Mouse (Mus musculus) lung, embryonic 14.5 days (tissue): Measurements from ENCODE around the gene Myadm. TPM values are rescaled to one million over a fixed set of nuclear protein-coding genes. Genes with fewer than 3 reads are reported as not detected.
"Not testable (repeated sequence)": the region's sequence is repeated elsewhere in the genome, so short reads cannot be mapped to it uniquely, and the experiment has no call there.

ENCODE experiments used
- ATAC-seq: fragments of 200-750 bp; cut with Nextera tagmentation; 2 replicates; pipeline ENCODE4 v1.8.0; 2017; ENCODE audit warnings: mild to moderate bottlenecking, moderate TSS enrichment, moderate library complexity; ENCODE audit not compliant: insufficient read depth
- DNase-seq: peaks from one replicate; pipeline ENCODE4 v3.0.0-alpha.2; 2015
- H3K27ac ChIP-seq: fragments of 300-500 bp; sonication (generic); 2 replicates; pipeline ENCODE4 v1.5.1; 2014; ENCODE audit warnings: low read depth, mild to moderate bottlenecking, moderate library complexity
- H3K27me3 ChIP-seq: fragments of 300-500 bp; sonication (generic); 2 replicates; pipeline ENCODE4 v1.6.1; 2014; ENCODE audit warnings: low read length, control low read depth; ENCODE audit not compliant: insufficient read depth
- H3K36me3 ChIP-seq: fragments of 300-500 bp; sonication (generic); 2 replicates; pipeline ENCODE4 v1.6.1; 2014; ENCODE audit warnings: control low read depth; ENCODE audit not compliant: insufficient read depth
- H3K4me1 ChIP-seq: fragments of 300-500 bp; sonication (generic); 2 replicates; pipeline ENCODE4 v1.6.1; 2014; ENCODE audit warnings: antibody characterized with exemption, control low read depth; ENCODE audit not compliant: insufficient read depth
- H3K4me2 ChIP-seq: fragments of 300-500 bp; sonication (generic); 2 replicates; pipeline ENCODE4 v1.6.1; 2014; ENCODE audit warnings: mild to moderate bottlenecking
- H3K4me3 ChIP-seq: fragments of 300-500 bp; sonication (generic); 2 replicates; pipeline ENCODE4 v1.5.1; 2014; ENCODE audit warnings: low read depth, low read length
- H3K9ac ChIP-seq: fragments of 300-500 bp; sonication (generic); 2 replicates; pipeline ENCODE4 v1.6.1; 2014
- H3K9me3 ChIP-seq: fragments of 300-500 bp; sonication (generic); 2 replicates; pipeline ENCODE4 v1.6.1; 2016; ENCODE audit warnings: low read depth, low read length, control low read depth
- CTCF ChIP-seq: IDR thresholded peaks from 2 replicates; pipeline ENCODE4 v1.5.1; 2016; ENCODE audit warnings: antibody characterized with exemption, low read depth
- WGBS: fragments of 180-500 bp; shearing (Covaris S2); extraction: QIAGEN DNeasy Blood & Tissue Kit; methylation state at CpG from one replicate; pipeline ENCODE4 v1.1.7; 2014; 5-methylcytosine and 5-hydroxymethylcytosine counted together
- polyA plus RNA-seq: library from polyadenylated mRNA; unstranded; fragments of >200 nt; fragmentation: Nextera tagmentation; extraction: Ambion mirVana; gene quantifications from 2 replicates; pipeline ENCODE4 v1.2.1, GENCODE M21; 2014

Myadm gene
- polyA plus RNA-seq, 1 experiment from 2014 or later: 138 TPM

DNA sequence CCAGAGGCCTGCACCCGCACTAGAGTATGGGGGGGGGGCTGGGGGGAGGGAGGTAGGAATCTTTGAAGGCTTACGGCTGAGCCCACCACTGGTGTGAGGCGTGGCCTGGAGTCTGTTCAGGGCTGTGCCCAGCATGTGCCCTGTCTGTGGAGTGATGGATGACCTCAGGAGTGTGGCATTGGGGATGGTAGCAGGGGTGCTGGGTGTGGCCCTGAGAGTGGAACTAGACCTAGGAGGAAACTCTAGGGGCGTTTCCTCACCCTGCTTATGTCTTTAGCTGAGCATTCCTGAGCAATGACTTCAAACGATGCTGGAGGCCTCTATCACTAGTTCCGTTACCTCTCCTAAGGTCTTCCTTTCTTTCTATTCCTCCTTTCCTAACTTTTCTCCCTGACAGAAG is 2.3 kb downstream of the Myadm start:
- Histone ChIP-seq H3K4me1 (peaks cover 7% of the 10 kb centered on the region; the same call in 1 of the 2 replicates), H3K27ac (peak overlapping the region; percentile 94), H3K36me3 (peaks cover 23% of the 10 kb centered on the region), H3K4me3 (peak overlapping the region; percentile 52), H3K9me3 (no peaks in the 10 kb centered on the region), H3K9ac (peak overlapping the region; percentile 64), H3K27me3 (no peaks in the 10 kb centered on the region), H3K4me2 (peak overlapping the region; percentile 76)
- ATAC-seq: peak; percentile 3; the same call in 1 of the 2 replicates
- WGBS: 17% methylated on average over 6 of the region's 6 CpGs
- DNase-seq: peak; percentile 60
- no peak for TF ChIP-seq CTCF

DNA sequence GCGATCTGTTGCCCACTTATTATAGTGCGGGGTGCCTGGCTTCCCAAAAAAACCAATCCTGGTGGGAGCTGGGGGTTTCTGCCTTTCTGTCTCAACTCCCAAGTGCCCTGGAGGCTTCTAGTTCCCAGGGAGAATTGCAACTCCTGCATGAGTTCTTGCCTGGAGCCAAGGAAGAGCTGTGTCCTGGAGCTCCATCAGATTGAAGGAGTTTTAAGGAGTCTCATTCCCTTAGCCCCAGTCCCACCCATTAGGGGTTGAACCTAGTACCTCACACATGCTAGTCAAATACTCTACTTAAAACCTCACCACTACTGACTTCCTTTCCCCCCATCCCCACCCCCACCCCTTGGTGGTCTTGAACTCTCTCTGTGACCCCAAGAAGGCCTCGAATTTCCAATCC is 2.9 kb downstream of the Myadm start:
- H3K9me3 ChIP-seq: no peaks in the 10 kb centered on the region
- TF ChIP-seq CTCF: no peak
- H3K27me3 ChIP-seq: no peaks in the 10 kb centered on the region
- peak overlapping the region; percentile 76 for H3K4me2 ChIP-seq
- peaks cover 29% of the 10 kb centered on the region for H3K36me3 ChIP-seq
- peak overlapping the region; percentile 94 for H3K27ac ChIP-seq
- ATAC-seq (no peak), DNase-seq (no peak)
- no peak overlapping the region for H3K9ac ChIP-seq
- 50% methylated on average over 3 of the region's 3 CpGs for WGBS
- 0 out of 2 replicates have a peak, but pooled peaks cover 3% of the 10 kb centered on the region for H3K4me1 ChIP-seq
- peak overlapping the region; percentile 52 for H3K4me3 ChIP-seq

DNA sequence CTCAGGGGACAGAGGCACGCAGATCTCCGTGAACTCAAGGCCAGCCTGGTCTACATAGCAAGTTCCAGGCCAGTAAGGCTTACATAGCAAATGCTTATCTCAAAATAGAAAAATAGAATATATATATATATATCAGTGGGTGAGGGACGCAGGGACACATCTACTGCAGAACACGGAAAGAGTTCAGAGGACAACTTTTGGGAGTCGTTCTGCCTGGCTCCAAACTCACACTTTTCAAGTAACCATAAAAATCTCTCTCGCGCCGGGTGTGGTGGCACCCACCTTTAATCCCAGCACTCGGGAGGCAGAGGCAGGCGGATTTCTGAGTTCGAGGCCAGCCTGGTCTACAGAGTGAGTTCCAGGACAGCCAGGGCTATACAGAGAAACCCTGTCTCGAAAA is 3.4 kb downstream of the Myadm start:
- peak overlapping the region; percentile 94 for H3K27ac ChIP-seq
- not testable (repeated sequence) for H3K9me3 ChIP-seq, H3K27me3 ChIP-seq, H3K9ac ChIP-seq, H3K4me1 ChIP-seq, ATAC-seq, DNase-seq
- H3K4me2 ChIP-seq: peak overlapping the region; percentile 76
- WGBS: 54% methylated on average over 12 of the region's 12 CpGs
- peaks cover 34% of the 10 kb centered on the region for H3K36me3 ChIP-seq
- peak overlapping the region; percentile 52 for H3K4me3 ChIP-seq

DNA sequence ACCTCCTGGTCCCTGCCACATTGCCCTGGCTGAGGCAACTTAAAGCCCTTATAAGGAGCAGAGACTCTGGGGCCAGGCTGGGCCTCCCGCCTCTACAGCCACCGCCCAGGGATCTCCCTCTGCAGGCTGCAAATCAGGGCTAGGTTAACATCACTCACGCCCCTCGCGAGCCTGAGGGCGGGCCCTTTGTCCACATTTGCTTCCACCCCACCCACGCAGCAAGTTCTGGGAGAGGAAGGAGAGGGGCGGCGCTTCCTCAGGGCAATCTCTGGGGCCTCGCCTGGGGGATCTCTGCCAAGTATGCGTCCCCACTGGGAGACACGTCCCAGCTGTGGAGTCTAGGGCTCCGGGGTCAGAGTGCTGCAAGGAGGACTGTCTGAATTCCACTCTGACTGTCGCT is 3.9 kb downstream of the Myadm start:
- no peaks in the 10 kb centered on the region for H3K27me3 ChIP-seq
- ATAC-seq (peak; percentile 90), DNase-seq (peak; percentile 97)
- peak overlapping the region; percentile 76 for H3K4me2 ChIP-seq
- 0% methylated on average over 14 of the region's 14 CpGs for WGBS
- H3K4me1 ChIP-seq: 0 out of 2 replicates have a peak, but pooled peaks cover 4% of the 10 kb centered on the region
- no peaks in the 10 kb centered on the region for H3K9me3 ChIP-seq
- H3K4me3 ChIP-seq: peak overlapping the region; percentile 52
- TF ChIP-seq CTCF: peak; percentile 32; the same call in 1 of the 2 replicates
- H3K9ac ChIP-seq: peak overlapping the region; percentile 56
- peaks cover 39% of the 10 kb centered on the region for H3K36me3 ChIP-seq
- H3K27ac ChIP-seq: peak overlapping the region; percentile 94

DNA sequence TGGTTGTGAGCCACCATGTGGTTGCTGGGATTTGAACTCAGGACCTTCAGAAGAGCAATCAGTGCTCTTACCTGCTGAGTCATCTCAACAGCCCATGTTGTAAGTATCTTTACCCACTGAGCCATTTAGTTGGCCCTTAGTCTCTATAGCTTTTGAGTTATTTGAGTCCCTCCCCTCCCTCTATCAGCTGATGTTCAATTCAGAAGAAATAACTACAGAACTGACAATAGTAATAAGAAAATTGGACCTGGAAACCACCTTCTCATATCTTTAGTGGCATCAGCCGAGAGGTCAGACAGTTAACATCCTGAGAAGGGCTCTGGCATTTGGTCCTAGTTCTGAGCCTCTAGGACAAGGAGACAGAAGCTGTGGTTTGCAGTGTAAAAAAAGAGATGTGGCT is 5.9 kb downstream of the Myadm start:
- H3K4me2 ChIP-seq: no peak overlapping the region
- 93% methylated on average over 1 of the region's 1 CpGs for WGBS

DNA sequence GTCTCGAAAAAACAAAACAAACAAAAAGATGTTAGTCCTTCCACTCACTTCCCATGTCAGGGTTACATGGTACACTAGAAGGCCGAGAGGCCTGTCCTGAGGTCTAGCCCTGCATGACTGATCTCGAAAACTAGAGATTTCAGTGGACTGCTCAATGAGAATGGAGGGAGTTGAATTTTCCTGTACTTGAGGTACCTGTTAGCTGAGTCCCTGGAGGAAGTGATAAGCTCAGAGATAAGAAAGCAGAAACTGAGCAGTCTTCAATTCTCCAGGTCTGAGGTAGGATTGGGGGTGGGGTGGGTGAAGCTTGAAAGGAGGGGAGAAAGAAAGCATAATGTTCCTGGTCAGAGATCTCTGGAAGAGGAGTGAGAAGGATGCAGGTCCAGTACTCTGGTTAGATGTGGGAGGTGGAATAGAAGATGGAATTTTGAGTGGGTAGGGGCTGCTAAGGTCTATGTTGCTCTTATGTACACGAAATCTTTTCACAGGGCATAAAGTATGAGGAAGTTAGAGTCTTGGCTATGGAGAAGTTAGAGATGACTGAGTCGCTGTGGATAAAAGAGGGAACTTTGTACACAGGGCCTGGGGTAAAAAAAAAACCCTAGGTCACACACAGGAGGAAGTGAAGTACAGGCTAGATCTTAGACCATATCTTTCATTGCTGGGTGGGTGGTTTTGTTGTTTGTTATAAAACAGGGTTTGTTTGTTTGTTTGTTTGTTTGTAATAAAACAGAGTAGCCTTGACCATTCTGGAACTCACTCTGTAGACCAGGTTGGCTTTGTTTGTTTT is 6.6 kb downstream of the Myadm start:
- H3K4me1 ChIP-seq: 0 out of 2 replicates have a peak, but pooled peaks cover 6% of the 10 kb centered on the region
- no peak overlapping the region for H3K27ac ChIP-seq
- TF ChIP-seq CTCF: no peak
- DNase-seq: no peak
- no peak overlapping the region for H3K9ac ChIP-seq
- no peaks in the 10 kb centered on the region for H3K27me3 ChIP-seq
- H3K36me3 ChIP-seq: peaks cover 63% of the 10 kb centered on the region
- ATAC-seq: no peak
- WGBS: 71% methylated on average over 5 of the region's 5 CpGs
- no peaks in the 10 kb centered on the region for H3K9me3 ChIP-seq
- H3K4me2 ChIP-seq: no peak overlapping the region
- H3K4me3 ChIP-seq: no peak overlapping the region

More for the DNA sequence above, 5.9 kb downstream of the Myadm start:
- H3K9ac ChIP-seq: no peak overlapping the region
- H3K36me3 ChIP-seq: peaks cover 59% of the 10 kb centered on the region
- no peaks in the 10 kb centered on the region for H3K9me3 ChIP-seq
- DNase-seq (no peak), ATAC-seq (no peak)
- no peak overlapping the region for H3K4me3 ChIP-seq
- 0 out of 2 replicates have a peak, but pooled peaks cover 6% of the 10 kb centered on the region for H3K4me1 ChIP-seq
- TF ChIP-seq CTCF: no peak
- H3K27me3 ChIP-seq: no peaks in the 10 kb centered on the region
- H3K27ac ChIP-seq: no peak overlapping the region

DNA sequence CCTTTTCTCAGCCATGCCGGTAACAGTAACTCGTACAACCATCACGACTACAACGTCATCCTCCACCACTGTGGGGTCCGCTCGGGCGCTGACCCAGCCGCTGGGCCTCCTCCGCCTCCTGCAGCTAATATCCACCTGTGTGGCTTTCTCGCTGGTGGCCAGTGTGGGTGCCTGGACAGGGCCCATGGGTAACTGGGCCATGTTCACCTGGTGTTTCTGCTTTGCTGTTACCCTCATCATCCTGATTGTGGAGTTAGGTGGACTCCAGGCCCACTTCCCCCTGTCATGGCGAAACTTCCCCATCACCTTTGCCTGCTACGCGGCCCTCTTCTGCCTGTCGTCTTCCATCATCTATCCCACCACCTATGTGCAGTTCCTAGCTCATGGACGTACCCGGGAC is 7.8 kb downstream of the Myadm start:
- H3K4me1 ChIP-seq: peaks cover 2% of the 10 kb centered on the region; the same call in 1 of the 2 replicates
- WGBS: 94% methylated on average over 16 of the region's 16 CpGs
- no peaks in the 10 kb centered on the region for H3K9me3 ChIP-seq
- H3K9ac ChIP-seq: no peak overlapping the region
- no peak overlapping the region for H3K4me3 ChIP-seq
- H3K36me3 ChIP-seq: peaks cover 63% of the 10 kb centered on the region
- no peak for TF ChIP-seq CTCF
- no peaks in the 10 kb centered on the region for H3K27me3 ChIP-seq
- DNase-seq (no peak), ATAC-seq (no peak)
- H3K4me2 ChIP-seq: no peak overlapping the region
- H3K27ac ChIP-seq: no peak overlapping the region
